Mouse (Mus musculus): ENCODE measurements at regions not wholly inside any gene's neighbourhood (a gene's known extent, or its start where the extent isn't known, plus 50 kb on each side); places are given as distances from the start of the nearest gene placed in this dataset.

DNA sequence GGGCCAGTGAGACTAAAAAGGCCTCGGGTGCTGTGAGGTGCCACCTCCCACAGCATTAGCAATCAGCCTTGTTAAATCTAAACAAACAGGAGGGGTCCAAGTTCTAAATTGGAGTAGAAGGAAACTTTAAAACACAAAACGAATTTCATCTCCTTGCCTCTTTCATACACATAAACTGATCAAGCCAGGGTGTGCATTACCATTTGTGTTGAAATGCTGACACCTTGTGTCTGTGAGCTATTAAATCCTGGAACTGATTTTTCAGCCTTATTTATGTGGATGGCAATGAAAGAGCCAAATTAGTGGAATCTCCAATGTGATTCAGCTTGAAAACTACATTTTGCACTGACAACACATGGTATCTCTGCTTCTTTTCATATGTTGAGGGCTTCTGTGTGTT, 114.8 kb downstream of the Pcsk1 start:
- no peak overlapping the region for H3K4me2 ChIP-seq
- H3K27me3 ChIP-seq (ENCODE audit: insufficient read depth, low read length): no peaks in the 10 kb centered on the region
- WGBS: 17% methylated on average over 2 of the region's 2 CpGs
- no peak overlapping the region for H3K27ac ChIP-seq (ENCODE audit: low read depth)
- H3K9ac ChIP-seq: no peak overlapping the region
- DNase-seq: peak; percentile 39
- H3K4me1 ChIP-seq (ENCODE audit: insufficient read depth): no peaks in the 10 kb centered on the region
- no peaks in the 10 kb centered on the region for H3K36me3 ChIP-seq (ENCODE audit: insufficient read depth)
- no peak overlapping the region for H3K4me3 ChIP-seq (ENCODE audit: low read depth, low read length)
- H3K9me3 ChIP-seq (ENCODE audit: low read depth, low read length): no peaks in the 10 kb centered on the region
- ATAC-seq (ENCODE audit: insufficient read depth): no peak
- TF ChIP-seq CTCF (IDR thresholded peaks at IDR 0.05; ENCODE audit: low read depth): peak; percentile 38; the same call in 1 of the 2 replicates

DNA sequence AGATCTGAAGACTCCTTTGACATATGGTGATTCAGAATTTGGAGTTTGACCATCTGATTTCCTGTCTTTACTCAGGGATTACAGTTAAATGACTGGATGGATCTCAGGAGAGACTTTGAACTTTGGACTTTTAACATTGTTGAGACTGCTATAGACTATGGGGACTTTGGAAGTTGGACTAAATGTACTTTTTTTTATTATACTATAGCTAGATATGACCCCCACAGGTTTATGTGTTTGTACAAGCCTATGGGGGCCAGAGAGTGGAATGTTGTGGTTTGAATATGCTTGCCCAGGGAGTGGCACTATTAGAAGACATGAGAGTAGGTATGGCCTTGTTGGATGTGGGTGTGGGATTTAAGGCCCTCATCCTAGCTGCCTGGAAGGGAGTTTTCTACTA, 134.3 kb downstream of the Pcsk1 start:
- no peak for TF ChIP-seq CTCF (IDR thresholded peaks at IDR 0.05; ENCODE audit: low read depth)
- Histone ChIP-seq H3K9me3 (ENCODE audit: low read depth, low read length) (no peaks in the 10 kb centered on the region), H3K4me1 (ENCODE audit: insufficient read depth) (no peaks in the 10 kb centered on the region), H3K27ac (ENCODE audit: low read depth) (no peak overlapping the region), H3K27me3 (ENCODE audit: insufficient read depth, low read length) (no peaks in the 10 kb centered on the region), H3K36me3 (ENCODE audit: insufficient read depth) (no peaks in the 10 kb centered on the region), H3K9ac (no peak overlapping the region), H3K4me2 (no peak overlapping the region), H3K4me3 (ENCODE audit: low read depth, low read length) (no peak overlapping the region)
- ATAC-seq (ENCODE audit: insufficient read depth) (no peak), DNase-seq (no peak)

DNA sequence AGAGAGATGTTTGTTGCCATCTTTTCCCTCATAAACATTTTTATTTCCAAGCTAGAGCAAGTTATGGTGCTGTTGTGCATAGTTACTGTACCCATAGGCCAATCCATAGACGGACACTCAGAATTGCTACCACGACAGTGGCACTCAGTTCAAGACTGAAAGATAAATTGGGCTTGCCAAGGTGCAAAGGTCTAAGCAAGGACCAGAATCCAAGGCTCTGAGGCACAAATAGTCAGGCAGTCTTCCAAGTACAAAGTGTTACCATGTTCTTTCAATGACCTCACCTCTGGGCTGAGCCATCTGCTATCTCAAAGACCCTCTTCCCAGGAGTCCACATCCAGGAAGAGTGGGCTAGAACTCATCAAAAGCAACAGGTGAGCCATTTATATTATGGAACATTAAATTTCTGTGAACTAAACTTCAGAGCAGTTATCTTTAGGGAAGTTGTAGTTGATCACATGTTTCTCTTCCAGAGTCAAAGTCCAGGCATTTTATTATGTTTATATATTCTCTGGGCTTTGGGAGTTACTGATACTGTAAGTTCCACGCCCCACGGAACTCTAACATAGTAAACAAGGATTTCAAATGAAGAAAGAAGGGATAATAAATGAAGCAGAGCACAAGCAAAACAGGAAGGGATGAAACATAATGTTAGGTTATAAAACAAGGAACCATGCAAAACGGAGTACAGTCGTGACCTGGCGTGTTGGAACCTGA, 136.1 kb downstream of the Pcsk1 start:
- no peak for TF ChIP-seq CTCF (IDR thresholded peaks at IDR 0.05; ENCODE audit: low read depth)

DNA sequence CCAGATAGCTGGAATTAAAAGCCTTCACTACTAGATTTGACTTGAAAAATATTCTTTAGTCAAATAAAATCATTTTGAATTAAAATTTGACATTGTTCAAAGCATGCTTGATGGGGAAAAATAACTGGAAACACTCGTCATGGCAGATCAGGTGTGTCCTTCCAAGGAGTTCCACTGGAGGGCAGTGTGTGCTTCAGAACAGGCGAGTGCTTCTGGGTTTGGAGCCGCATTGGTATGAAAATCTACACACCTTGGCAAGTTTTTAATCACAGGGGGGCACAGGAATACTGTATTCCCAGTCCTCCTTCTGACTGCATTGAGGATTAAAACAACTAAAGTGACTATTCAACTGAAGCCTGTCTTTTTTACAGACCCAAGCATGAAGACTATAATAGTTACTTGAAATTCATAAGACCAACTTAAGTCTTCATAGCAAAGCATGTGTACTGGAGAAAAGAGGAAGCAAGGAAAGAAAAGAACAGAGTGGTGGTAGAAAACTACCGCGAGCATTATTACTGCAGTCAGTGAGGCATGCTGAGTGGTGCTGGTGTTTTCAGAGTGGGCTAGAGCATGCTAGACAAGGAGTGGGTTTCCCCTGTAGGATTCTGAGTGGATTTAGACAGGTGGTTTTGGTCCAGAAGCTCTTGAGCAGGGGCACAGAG, 138.1 kb downstream of the Pcsk1 start:
- Histone ChIP-seq H3K4me3 (ENCODE audit: low read depth, low read length) (no peak overlapping the region), H3K27ac (ENCODE audit: low read depth) (no peak overlapping the region), H3K4me1 (ENCODE audit: insufficient read depth) (no peaks in the 10 kb centered on the region), H3K9ac (no peak overlapping the region), H3K9me3 (ENCODE audit: low read depth, low read length) (no peaks in the 10 kb centered on the region), H3K36me3 (ENCODE audit: insufficient read depth) (no peaks in the 10 kb centered on the region), H3K4me2 (no peak overlapping the region), H3K27me3 (ENCODE audit: insufficient read depth, low read length) (no peaks in the 10 kb centered on the region)
- ATAC-seq (ENCODE audit: insufficient read depth) (peak; percentile 65; the same call in 1 of the 2 replicates), DNase-seq (peak; percentile 84)
- TF ChIP-seq CTCF (IDR thresholded peaks at IDR 0.05; ENCODE audit: low read depth): peak; percentile 87
- 24% methylated on average over 5 of the region's 5 CpGs for WGBS

More for the DNA sequence above, 136.1 kb downstream of the Pcsk1 start:
- H3K9ac ChIP-seq: no peak overlapping the region
- H3K4me1 ChIP-seq (ENCODE audit: insufficient read depth): no peaks in the 10 kb centered on the region
- no peaks in the 10 kb centered on the region for H3K9me3 ChIP-seq (ENCODE audit: low read depth, low read length)
- no peak overlapping the region for H3K4me3 ChIP-seq (ENCODE audit: low read depth, low read length)
- no peak for ATAC-seq (ENCODE audit: insufficient read depth)
- no peak overlapping the region for H3K27ac ChIP-seq (ENCODE audit: low read depth)
- no peak for DNase-seq
- no peaks in the 10 kb centered on the region for H3K36me3 ChIP-seq (ENCODE audit: insufficient read depth)
- 81% methylated on average over 7 of the region's 7 CpGs for WGBS
- no peak overlapping the region for H3K4me2 ChIP-seq
- H3K27me3 ChIP-seq (ENCODE audit: insufficient read depth, low read length): no peaks in the 10 kb centered on the region

DNA sequence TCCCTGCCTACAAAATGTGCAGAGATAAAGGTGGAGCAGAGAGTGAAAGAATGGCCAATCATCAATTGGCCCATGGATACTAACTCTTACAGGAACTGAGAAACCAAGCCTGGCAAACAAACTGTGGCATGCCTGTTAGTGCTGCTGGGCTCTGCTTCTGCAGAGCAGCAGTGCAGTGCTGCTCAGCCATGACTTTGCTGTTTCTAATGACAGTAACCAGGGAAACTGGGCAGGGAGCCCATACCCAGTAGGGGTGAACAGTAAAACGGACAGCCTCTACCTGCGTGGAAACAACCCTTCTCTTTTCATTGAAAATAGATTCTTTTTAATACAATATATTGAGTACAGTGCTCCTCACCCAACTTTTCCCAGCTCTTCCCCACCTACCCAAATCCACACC, 146.8 kb downstream of the Pcsk1 start:
- 81% methylated on average over 2 of the region's 2 CpGs for WGBS
- Histone ChIP-seq H3K36me3 (ENCODE audit: insufficient read depth) (no peaks in the 10 kb centered on the region), H3K4me3 (ENCODE audit: low read depth, low read length) (no peak overlapping the region), H3K4me2 (no peak overlapping the region), H3K9me3 (ENCODE audit: low read depth, low read length) (no peaks in the 10 kb centered on the region), H3K27me3 (ENCODE audit: insufficient read depth, low read length) (no peaks in the 10 kb centered on the region), H3K4me1 (ENCODE audit: insufficient read depth) (no peaks in the 10 kb centered on the region), H3K9ac (no peak overlapping the region), H3K27ac (ENCODE audit: low read depth) (no peak overlapping the region)
- 0 out of 2 replicates have a peak, but pooled peaks have one; percentile 28 for ATAC-seq (ENCODE audit: insufficient read depth)
- DNase-seq: no peak
- TF ChIP-seq CTCF (IDR thresholded peaks at IDR 0.05; ENCODE audit: low read depth): no peak
